Comparison of ENCODE assay signal across 8 mouse cellular contexts in the genomic region with DNA sequence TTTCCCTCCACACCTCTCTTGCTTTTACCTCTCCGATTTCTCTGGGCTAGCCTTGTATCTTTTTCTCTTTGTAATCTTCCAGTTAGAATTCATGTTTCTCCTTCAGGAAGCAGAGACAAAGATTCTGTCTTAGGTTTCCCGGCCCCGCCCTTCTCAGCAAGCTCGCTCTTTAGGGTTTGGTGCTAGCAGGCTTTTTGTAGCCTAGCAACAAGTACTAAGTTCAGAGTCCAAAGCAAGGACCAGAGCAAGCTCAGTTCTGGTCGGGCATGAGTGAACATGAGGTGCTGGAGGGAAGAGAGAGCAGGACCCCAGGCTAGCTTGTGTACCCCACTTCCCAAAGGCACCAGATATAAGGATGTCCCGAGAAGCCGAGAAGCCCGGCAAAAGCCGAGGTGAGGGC.
DNase-seq lines count a peak whose midpoint lies in the region; ATAC-seq lines count a peak whose summit lies in the region.

No protein-coding gene starts in this region.

- H3K27me3 ChIP-seq in heart, embryonic 14.5 days (ENCODE audit: control insufficient read depth, insufficient read depth, low read length), result peaks cover 47% of the 10 kb centered on the region
- H3K27me3 ChIP-seq in embryonic facial prominence, embryonic 10.5 days (replicated peaks; ENCODE audit: low read depth, poor library complexity, severe bottlenecking), result peaks cover 54% of the 10 kb centered on the region
- peaks cover 22% of the 10 kb centered on the region for H3K27me3 ChIP-seq in midbrain, embryonic 13.5 days

- no peak for DNase-seq in heart, adult 18-20 months
- DNase-seq in embryonic facial prominence, embryonic 10.5 days (ENCODE audit: low spot score), result peak; percentile 52
- peak; percentile 36 for DNase-seq in kidney, adult 18-20 months
- no peak for DNase-seq in adrenal gland, postnatal 10 days
- DNase-seq in adrenal gland, adult 18-20 months (ENCODE audit: low spot score in 2 of 2), result no peak
- no peak for DNase-seq in adrenal gland, postnatal 4 days (ENCODE audit: low spot score in 2 of 2)

- no peak overlapping the region for H3K27ac ChIP-seq in heart, embryonic 14.5 days (replicated peaks in 1 of 2; ENCODE audit: control insufficient read depth in 1 of 2, insufficient read depth in 1 of 2, low read depth in 2 of 2, low read length in 2 of 2)
- H3K27ac ChIP-seq in embryonic facial prominence, embryonic 10.5 days (replicated peaks), result peak overlapping the region; percentile 87
- H3K27ac ChIP-seq in midbrain, embryonic 13.5 days, result peak overlapping the region; percentile 86

- WGBS in heart, embryonic 14.5 days, result 16% methylated on average over 9 of the region's 9 CpGs
- 11% methylated on average over 9 of the region's 9 CpGs for WGBS in embryonic facial prominence, embryonic 10.5 days
- 3% methylated on average over 9 of the region's 9 CpGs for WGBS in midbrain, embryonic 13.5 days

- H3K9me3 ChIP-seq in heart, embryonic 14.5 days (ENCODE audit: control insufficient read depth, low read length), result no peaks in the 10 kb centered on the region
- H3K9me3 ChIP-seq in embryonic facial prominence, embryonic 10.5 days, result peaks cover 6% of the 10 kb centered on the region; the same call in 1 of the 2 replicates
- H3K9me3 ChIP-seq in midbrain, embryonic 13.5 days, result no peaks in the 10 kb centered on the region; the same call in 1 of the 2 replicates

- no peaks in the 10 kb centered on the region; a peak in 1 of 4 replicates for H3K4me1 ChIP-seq in heart, embryonic 14.5 days (ENCODE audit: control insufficient read depth in 2 of 2, insufficient read depth in 2 of 2, low read length in 2 of 2)
- H3K4me1 ChIP-seq in embryonic facial prominence, embryonic 10.5 days, result peaks cover 29% of the 10 kb centered on the region
- H3K4me1 ChIP-seq in midbrain, embryonic 13.5 days (replicated peaks), result peaks cover 40% of the 10 kb centered on the region

- no peaks in the 10 kb centered on the region for H3K36me3 ChIP-seq in heart, embryonic 14.5 days (ENCODE audit: control insufficient read depth, insufficient read depth, low read length)
- H3K36me3 ChIP-seq in embryonic facial prominence, embryonic 10.5 days (replicated peaks), result no peaks in the 10 kb centered on the region
- no peaks in the 10 kb centered on the region for H3K36me3 ChIP-seq in midbrain, embryonic 13.5 days

- H3K4me2 ChIP-seq in heart, embryonic 14.5 days (ENCODE audit: low read length), result peak overlapping the region; percentile 56
- peak overlapping the region; percentile 63 for H3K4me2 ChIP-seq in midbrain, embryonic 13.5 days (replicated peaks)

- H3K4me3 ChIP-seq in heart, embryonic 14.5 days (ENCODE audit: control insufficient read depth in 1 of 2, insufficient read depth in 1 of 2, low read depth in 1 of 2, low read length in 2 of 2), result peak overlapping the region; percentile 27 to 37; a peak in 3 of 4 replicates
- peak overlapping the region; percentile 60 for H3K4me3 ChIP-seq in embryonic facial prominence, embryonic 10.5 days
- H3K4me3 ChIP-seq in midbrain, embryonic 13.5 days (replicated peaks), result peak overlapping the region; percentile 43

- no peak overlapping the region for H3K9ac ChIP-seq in heart, embryonic 14.5 days (ENCODE audit: low read length)
- peak overlapping the region; percentile 63 for H3K9ac ChIP-seq in midbrain, embryonic 13.5 days (replicated peaks)

- ATAC-seq in heart, embryonic 14.5 days (ENCODE audit: insufficient number of reproducible peaks, insufficient read depth, low FRiP score, low read depth), result no peak
- ATAC-seq in midbrain, embryonic 13.5 days, result peak; percentile 19; the same call in 1 of the 2 replicates

Comparison
In these comparisons a context has a peak if more than half of its experiments do, and no peak if none do; other contexts are left out.
1. H3K27ac ChIP-seq: peak in embryonic facial prominence, embryonic 10.5 days (single experiment) and midbrain, embryonic 13.5 days (single experiment); none in heart, embryonic 14.5 days (0 of 2).
2. DNase-seq: peak in embryonic facial prominence, embryonic 10.5 days (single experiment) and kidney, adult 18-20 months (single experiment); none in heart, adult 18-20 months (0 of 2), adrenal gland, postnatal 10 days (single experiment), adrenal gland, adult 18-20 months (0 of 2) and adrenal gland, postnatal 4 days (0 of 2).
3. Peak in every context shown above with its lines, with median percentiles within 50 percentile points of each other: H3K4me3 ChIP-seq.